Comparison of ENCODE assay signal across 22 mouse cellular contexts in the genomic region with DNA sequence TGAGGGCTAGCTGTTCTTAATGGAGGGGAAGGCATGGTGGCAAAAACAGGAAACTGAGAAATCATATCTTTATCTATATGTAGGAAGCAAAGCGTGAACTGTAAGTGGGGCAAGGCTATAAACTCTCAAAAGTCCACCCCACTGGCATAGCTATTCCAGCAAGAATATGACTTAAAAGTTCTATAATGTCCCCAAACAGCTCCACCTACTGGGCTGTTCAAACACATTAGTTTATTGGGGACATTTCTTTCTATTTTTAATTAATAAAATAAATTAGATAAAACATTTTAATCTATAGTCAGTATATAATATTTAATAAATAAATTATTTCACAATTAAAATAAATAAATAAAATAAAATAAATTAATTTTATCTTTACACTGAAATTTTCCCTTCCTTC.
A peak's percentile ranks its signal among the peaks of the same experiment; 100 is the strongest.
DNase-seq lines count a peak whose midpoint lies in the region; ATAC-seq and TF ChIP-seq lines count a peak whose summit lies in the region.
"Had no signal": no experiment of that assay in that cellular context is flagged by ENCODE, and none has a peak within 500 bp of the region (broad histone marks: within the 10 kb centered on the region; RNA-seq: fewer than 3 reads in every experiment).

No protein-coding gene starts in this region.

- ATAC-seq in embryonic facial prominence, embryonic 11.5 days (replicated peaks; ENCODE audit: insufficient number of reproducible peaks, low FRiP score, low TSS enrichment, low read depth): no peak
- ATAC-seq: forebrain, embryonic 16.5 days; intestine, embryonic 15.5 days had no signal

- H3K27ac ChIP-seq in embryonic facial prominence, embryonic 11.5 days (replicated peaks; ENCODE audit: low read depth, low read length): no peak overlapping the region
- no peak overlapping the region for H3K27ac ChIP-seq in embryonic facial prominence, embryonic 10.5 days (replicated peaks)
- no peak overlapping the region for H3K27ac ChIP-seq in layer of hippocampus, adult 2 months
- H3K27ac ChIP-seq: embryonic facial prominence, embryonic 15.5 days; hindbrain, embryonic 15.5 days; intestine, embryonic 15.5 days; limb, embryonic 15.5 days; neural tube, embryonic 13.5 days had no signal

- no peak overlapping the region for H3K4me3 ChIP-seq in embryonic facial prominence, embryonic 11.5 days (ENCODE audit: low read depth, low read length)
- H3K4me3 ChIP-seq in embryonic facial prominence, embryonic 10.5 days: no peak overlapping the region
- no peak overlapping the region for H3K4me3 ChIP-seq in layer of hippocampus, adult 2 months
- H3K4me3 ChIP-seq: embryonic facial prominence, embryonic 15.5 days; hindbrain, embryonic 15.5 days; intestine, embryonic 15.5 days; limb, embryonic 15.5 days; neural tube, embryonic 13.5 days had no signal

- H3K27me3 ChIP-seq in embryonic facial prominence, embryonic 11.5 days (ENCODE audit: control insufficient read depth, insufficient read depth, low read length): no peaks in the 10 kb centered on the region
- H3K27me3 ChIP-seq in embryonic facial prominence, embryonic 10.5 days (replicated peaks; ENCODE audit: low read depth, poor library complexity, severe bottlenecking): no peaks in the 10 kb centered on the region
- H3K27me3 ChIP-seq: embryonic facial prominence, embryonic 15.5 days; hindbrain, embryonic 15.5 days; intestine, embryonic 15.5 days; limb, embryonic 15.5 days; neural tube, embryonic 13.5 days had no signal

- no peak overlapping the region for H3K9ac ChIP-seq in embryonic facial prominence, embryonic 11.5 days (replicated peaks; ENCODE audit: low read length)
- H3K9ac ChIP-seq: embryonic facial prominence, embryonic 15.5 days; hindbrain, embryonic 15.5 days; intestine, embryonic 15.5 days; limb, embryonic 15.5 days; neural tube, embryonic 13.5 days had no signal

- no peaks in the 10 kb centered on the region for H3K4me1 ChIP-seq in embryonic facial prominence, embryonic 11.5 days (ENCODE audit: control insufficient read depth, insufficient read depth, low read length)
- H3K4me1 ChIP-seq in embryonic facial prominence, embryonic 10.5 days: no peaks in the 10 kb centered on the region
- H3K4me1 ChIP-seq: embryonic facial prominence, embryonic 15.5 days; hindbrain, embryonic 15.5 days; intestine, embryonic 15.5 days; limb, embryonic 15.5 days; neural tube, embryonic 13.5 days had no signal

- peak; percentile 1 for DNase-seq in adrenal gland, postnatal 10 days
- no peak for DNase-seq in adrenal gland, postnatal 36 days
- DNase-seq in embryonic facial prominence, embryonic 11.5 days (ENCODE audit: low spot score): peak; percentile 12
- no peak for DNase-seq in embryonic facial prominence, embryonic 10.5 days (ENCODE audit: low spot score)
- DNase-seq in layer of hippocampus, adult 2 months (ENCODE audit: low spot score in 2 of 2): no peak
- no peak for DNase-seq in layer of hippocampus, postnatal 10 days (ENCODE audit: low spot score in 2 of 2)
- peak; percentile 11 for DNase-seq in retina, embryonic 14.5 days (ENCODE audit: low spot score)
- DNase-seq in retina, postnatal 1 day: no peak
- DNase-seq: adrenal gland, postnatal 25 days; heart, postnatal 14 days; layer of hippocampus, postnatal 36 days; lung, postnatal 4 days; right cerebral cortex, postnatal 25 days; thymus, adult 18-20 months had no signal

- no peaks in the 10 kb centered on the region for H3K9me3 ChIP-seq in embryonic facial prominence, embryonic 11.5 days (replicated peaks; ENCODE audit: control insufficient read depth, low read length)
- no peaks in the 10 kb centered on the region for H3K9me3 ChIP-seq in embryonic facial prominence, embryonic 10.5 days
- H3K9me3 ChIP-seq: embryonic facial prominence, embryonic 15.5 days; G1E; hindbrain, embryonic 15.5 days; intestine, embryonic 15.5 days; limb, embryonic 15.5 days; neural tube, embryonic 13.5 days had no signal

- 84% methylated on average over 1 of the region's 1 CpGs for WGBS in embryonic facial prominence, embryonic 11.5 days
- WGBS in embryonic facial prominence, embryonic 10.5 days: 81% methylated on average over 1 of the region's 1 CpGs

- peak; percentile 74 for TF ChIP-seq CTCF in layer of hippocampus, adult 2 months (conservative IDR thresholded peaks at IDR 0.05)

- H3K4me2 ChIP-seq in embryonic facial prominence, embryonic 11.5 days (ENCODE audit: low read depth, low read length): no peak overlapping the region
- H3K4me2 ChIP-seq: embryonic facial prominence, embryonic 15.5 days; heart, embryonic 11.5 days; hindbrain, embryonic 15.5 days; intestine, embryonic 15.5 days; limb, embryonic 15.5 days; neural tube, embryonic 13.5 days had no signal

- no peaks in the 10 kb centered on the region for H3K36me3 ChIP-seq in embryonic facial prominence, embryonic 11.5 days (replicated peaks; ENCODE audit: control insufficient read depth, insufficient read depth, low read depth, low read length)
- no peaks in the 10 kb centered on the region for H3K36me3 ChIP-seq in embryonic facial prominence, embryonic 10.5 days (replicated peaks)
- H3K36me3 ChIP-seq: embryonic facial prominence, embryonic 15.5 days; G1E; hindbrain, embryonic 15.5 days; intestine, embryonic 15.5 days; limb, embryonic 15.5 days; neural tube, embryonic 13.5 days had no signal

Comparison
In these comparisons a context has a peak if more than half of its experiments do, and no peak if none do; other contexts are left out.
1. DNase-seq: peak in adrenal gland, postnatal 10 days (single experiment), embryonic facial prominence, embryonic 11.5 days (single experiment) and retina, embryonic 14.5 days (single experiment); none in adrenal gland, postnatal 36 days (0 of 2), embryonic facial prominence, embryonic 10.5 days (single experiment), layer of hippocampus, adult 2 months (0 of 2), layer of hippocampus, postnatal 10 days (0 of 2) and retina, postnatal 1 day (single experiment).